Mouse (Mus musculus): ENCODE results near the gene Eef2k. TPM values are rescaled to one million over a fixed set of nuclear protein-coding genes. Genes with fewer than 3 reads are reported as not detected.

The Eef2k gene
- total RNA-seq, 1 experiment = 13.6 TPM

DNA sequence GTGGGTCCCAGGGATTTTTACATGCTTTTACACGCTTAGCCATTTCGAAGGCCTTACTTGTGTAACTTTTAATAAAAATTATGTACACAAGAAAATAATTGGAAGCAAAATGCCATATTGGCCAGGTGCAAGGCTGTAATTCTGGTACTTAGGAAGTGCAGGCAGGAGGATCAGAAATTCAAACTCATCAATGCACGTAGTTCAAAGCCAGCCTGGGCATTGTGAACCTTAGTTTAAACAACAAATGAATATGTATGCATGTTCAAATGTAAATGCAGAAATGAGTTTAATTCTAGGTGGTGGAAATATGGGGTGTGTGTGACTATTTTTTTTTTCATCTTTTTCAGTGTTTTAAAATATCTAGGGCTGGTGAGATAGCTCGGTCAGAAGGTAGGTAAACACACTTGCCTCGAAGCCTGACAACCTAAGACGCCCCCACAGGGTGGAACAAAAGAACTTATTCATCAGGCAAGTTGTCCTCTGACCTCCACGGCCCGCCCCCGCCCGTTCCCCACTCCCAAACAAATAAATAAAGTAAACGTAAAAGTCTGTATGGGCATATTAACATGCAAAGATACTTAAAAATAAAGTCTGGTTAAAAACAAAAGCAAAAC lies 73.7 kb downstream of the Eef2k start:
- in situ Hi-C loops (cut with MboI; ENCODE audit: low sequenced_read_pairs in 2 of 2, unreplicated experiment in 2 of 2) = loop anchor here in 1 of 2 experiments (10.0 kb wide), 1 partner anchor 72 kb away; the partner anchor contains the start of gene Eef2k
- no peak for DNase-seq (ENCODE audit: low read depth, low spot score)
- TF ChIP-seq HCFC1 (IDR thresholded peaks at IDR 0.05; ENCODE audit: borderline replicate concordance, insufficient read depth, low read length) = no peak
- no peak for TF ChIP-seq ZC3H11A (IDR thresholded peaks at IDR 0.05; ENCODE audit: borderline replicate concordance, low read depth, low read length)
- no peak for TF ChIP-seq MAFK (IDR thresholded peaks at IDR 0.05; ENCODE audit: insufficient read depth, low read depth, low read length)
- no peak for TF ChIP-seq ZNF384 (IDR thresholded peaks at IDR 0.05; ENCODE audit: low read depth, low read length)
- no peak for TF ChIP-seq CHD2 (IDR thresholded peaks at IDR 0.05; ENCODE audit: low read depth, low read length)
- Histone ChIP-seq H3K27ac (ENCODE audit: insufficient read depth, low read depth, low read length, poor library complexity, severe bottlenecking) (no peak overlapping the region), H3K4me1 (ENCODE audit: control insufficient read depth in 2 of 2, insufficient read depth in 2 of 2, low read length in 2 of 2, poor library complexity in 1 of 2) (peaks cover 2 to 11% of the 10 kb centered on the region in 2 experiments; a peak in 2 of 4 replicates), H3K36me3 (ENCODE audit: control insufficient read depth, insufficient read depth, low read length, poor library complexity, severe bottlenecking) (no peaks in the 10 kb centered on the region), H3K9ac (ENCODE audit: insufficient read depth, low read depth, low read length, poor library complexity, severe bottlenecking) (no peak overlapping the region), H3K4me3 (ENCODE audit: insufficient read depth in 1 of 2, low read depth in 1 of 2, low read length in 2 of 2, poor library complexity in 1 of 2, severe bottlenecking in 1 of 2) (peak overlapping the region in 1 of 2 experiments; percentile 21; a peak in 2 of 4 replicates), H3K9me3 (ENCODE audit: control insufficient read depth, insufficient read depth, low read depth, low read length) (no peaks in the 10 kb centered on the region)

DNA sequence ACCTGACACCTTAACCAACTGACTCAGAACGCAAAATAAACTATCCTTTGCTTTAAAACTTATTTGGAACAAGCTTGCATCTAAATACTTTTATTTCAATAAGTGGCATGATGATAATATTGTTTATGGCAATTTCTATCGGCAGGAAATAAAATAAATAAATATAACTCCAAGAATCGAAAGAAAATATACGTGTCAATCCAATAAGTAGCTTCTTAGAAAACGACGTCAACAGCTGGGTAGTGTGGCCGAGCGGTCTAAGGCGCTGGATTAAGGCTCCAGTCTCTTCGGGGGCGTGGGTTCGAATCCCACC lies 74.6 kb downstream of the Eef2k start:
- Histone ChIP-seq H3K9ac (ENCODE audit: insufficient read depth, low read depth, low read length, poor library complexity, severe bottlenecking) (no peak overlapping the region), H3K4me3 (ENCODE audit: insufficient read depth in 1 of 2, low read depth in 1 of 2, low read length in 2 of 2, poor library complexity in 1 of 2, severe bottlenecking in 1 of 2) (peak overlapping the region in 1 of 2 experiments; percentile 21; a peak in 2 of 4 replicates), H3K27ac (ENCODE audit: insufficient read depth, low read depth, low read length, poor library complexity, severe bottlenecking) (no peak overlapping the region), H3K9me3 (ENCODE audit: control insufficient read depth, insufficient read depth, low read depth, low read length) (no peaks in the 10 kb centered on the region), H3K36me3 (ENCODE audit: control insufficient read depth, insufficient read depth, low read length, poor library complexity, severe bottlenecking) (no peaks in the 10 kb centered on the region), H3K4me1 (ENCODE audit: control insufficient read depth in 2 of 2, insufficient read depth in 2 of 2, low read length in 2 of 2, poor library complexity in 1 of 2) (peaks cover 2 to 11% of the 10 kb centered on the region in 2 experiments; a peak in 2 of 4 replicates)
- no peak for TF ChIP-seq CHD2 (IDR thresholded peaks at IDR 0.05; ENCODE audit: low read depth, low read length)
- TF ChIP-seq MAFK (IDR thresholded peaks at IDR 0.05; ENCODE audit: insufficient read depth, low read depth, low read length) = peak; percentile 69; the same call in 1 of the 2 replicates
- no peak for DNase-seq (ENCODE audit: low read depth, low spot score)
- in situ Hi-C loops (cut with MboI; ENCODE audit: low sequenced_read_pairs in 2 of 2, unreplicated experiment in 2 of 2) = loop anchor here in 1 of 2 experiments (10.0 kb wide), 1 partner anchor 72 kb away; the partner anchor contains the start of gene Eef2k

DNA sequence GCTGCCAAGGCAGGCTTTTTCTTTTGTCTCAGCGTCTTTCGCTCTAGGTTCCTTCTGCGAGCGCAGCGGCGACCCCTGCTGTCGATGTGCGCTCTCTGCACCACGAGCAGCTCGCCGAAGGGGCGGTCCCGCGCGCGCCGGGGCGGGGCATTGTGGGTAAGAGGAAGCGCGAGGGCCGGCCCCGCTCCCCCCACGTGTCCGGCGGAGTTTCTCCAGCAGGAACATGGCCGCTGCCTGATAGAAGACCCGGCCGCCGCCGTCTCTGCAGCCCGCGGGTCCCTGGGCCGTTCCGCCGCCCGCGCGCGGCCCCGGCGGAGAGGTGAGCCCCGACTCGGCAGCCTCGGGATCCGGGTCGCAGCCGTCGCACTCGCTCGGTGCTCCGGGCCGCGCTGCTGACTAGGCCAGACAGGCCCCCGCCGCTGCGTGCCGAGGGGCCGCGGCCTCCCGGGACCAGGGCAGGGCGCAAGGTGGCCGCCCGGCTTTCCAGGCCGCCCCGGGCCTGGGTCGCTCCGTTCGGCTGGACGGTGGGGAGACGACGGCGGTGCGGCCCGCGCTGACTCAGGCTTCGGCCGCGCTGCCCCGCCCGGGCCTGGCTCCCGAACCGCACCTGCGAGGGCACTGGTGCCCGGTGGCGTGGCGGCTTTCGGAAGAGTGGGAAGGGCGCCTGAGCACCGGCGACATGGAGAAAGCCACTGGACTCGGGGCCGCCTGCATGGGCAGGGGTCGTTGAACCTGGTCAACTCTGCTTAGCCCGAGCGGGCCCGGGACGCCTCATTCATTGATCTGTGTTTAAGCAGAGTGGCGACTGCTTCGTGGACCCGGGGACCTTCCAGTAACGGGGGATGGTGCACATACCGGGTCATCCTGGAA lies 75.2 kb downstream of the Eef2k start, which contains the start of gene Polr3e:
Polr3e (plus strand) TSS at position 153 of the 870 bp plus-strand sequence.
- H3K4me3 ChIP-seq (ENCODE audit: insufficient read depth in 1 of 2, low read depth in 1 of 2, low read length in 2 of 2, poor library complexity in 1 of 2, severe bottlenecking in 1 of 2) = peak within 1 kb of the TSS; percentile 77 to 80
- DNase-seq (ENCODE audit: low read depth, low spot score) = peak; percentile 93
- H3K36me3 ChIP-seq (ENCODE audit: control insufficient read depth, insufficient read depth, low read length, poor library complexity, severe bottlenecking) = peaks cover 3% of the 10 kb centered on the region; the same call in 1 of the 2 replicates
- no peak for TF ChIP-seq ZNF384 (IDR thresholded peaks at IDR 0.05; ENCODE audit: low read depth, low read length)
- peak; percentile 43 for TF ChIP-seq HCFC1 (IDR thresholded peaks at IDR 0.05; ENCODE audit: borderline replicate concordance, insufficient read depth, low read length)
- peak; percentile 54; the same call in 1 of the 2 replicates for TF ChIP-seq ZC3H11A (IDR thresholded peaks at IDR 0.05; ENCODE audit: borderline replicate concordance, low read depth, low read length)
- H3K4me1 ChIP-seq (ENCODE audit: control insufficient read depth in 2 of 2, insufficient read depth in 2 of 2, low read length in 2 of 2, poor library complexity in 1 of 2) = peaks cover 2 to 11% of the 10 kb centered on the region in 2 experiments; a peak in 2 of 4 replicates
- H3K27ac ChIP-seq (ENCODE audit: insufficient read depth, low read depth, low read length, poor library complexity, severe bottlenecking) = peak within 1 kb of the TSS; percentile 56
- H3K9me3 ChIP-seq (ENCODE audit: control insufficient read depth, insufficient read depth, low read depth, low read length) = no peaks in the 10 kb centered on the region
- in situ Hi-C loops (cut with MboI; ENCODE audit: low sequenced_read_pairs in 2 of 2, unreplicated experiment in 2 of 2) = loop anchor here in 1 of 2 experiments (10.0 kb wide), 1 partner anchor 73 kb away; the partner anchor contains the start of gene Eef2k
- peak within 1 kb of the TSS; percentile 90 for H3K9ac ChIP-seq (ENCODE audit: insufficient read depth, low read depth, low read length, poor library complexity, severe bottlenecking)

DNA sequence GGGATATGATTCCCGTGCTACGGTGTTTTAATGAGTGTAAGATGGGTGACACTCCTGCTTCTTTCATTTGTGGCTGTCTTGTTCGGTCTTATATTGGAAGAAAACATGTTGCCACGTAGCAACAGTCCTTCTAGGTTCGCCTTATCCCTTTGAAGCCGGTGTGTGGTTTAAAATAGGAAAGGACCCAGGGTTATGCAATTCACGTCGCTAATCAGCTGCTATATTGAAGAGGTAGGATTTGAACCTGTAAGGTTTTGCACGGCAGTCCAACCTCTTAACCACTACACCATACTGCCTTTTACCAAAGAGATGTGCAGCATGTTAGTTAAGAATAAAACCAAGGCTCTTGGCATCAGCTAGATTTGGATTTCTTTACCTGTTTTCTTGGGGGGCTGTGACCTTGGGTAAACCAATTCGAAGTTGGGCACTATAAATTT lies 75.9 kb downstream of the Eef2k start:
- H3K4me3 ChIP-seq (ENCODE audit: insufficient read depth in 1 of 2, low read depth in 1 of 2, low read length in 2 of 2, poor library complexity in 1 of 2, severe bottlenecking in 1 of 2) = peak overlapping the region; percentile 77 to 80
- in situ Hi-C loops (cut with MboI; ENCODE audit: low sequenced_read_pairs in 2 of 2, unreplicated experiment in 2 of 2) = loop anchor here in 1 of 2 experiments (10.0 kb wide), 1 partner anchor 74 kb away; the partner anchor contains the start of gene Eef2k
- TF ChIP-seq MAFK (IDR thresholded peaks at IDR 0.05; ENCODE audit: insufficient read depth, low read depth, low read length) (peak; percentile 49; the same call in 1 of the 2 replicates), ZNF384 (IDR thresholded peaks at IDR 0.05; ENCODE audit: low read depth, low read length) (no peak), HCFC1 (IDR thresholded peaks at IDR 0.05; ENCODE audit: borderline replicate concordance, insufficient read depth, low read length) (no peak), CHD2 (IDR thresholded peaks at IDR 0.05; ENCODE audit: low read depth, low read length) (no peak), ZC3H11A (IDR thresholded peaks at IDR 0.05; ENCODE audit: borderline replicate concordance, low read depth, low read length) (no peak)
- peaks cover 2 to 11% of the 10 kb centered on the region in 2 experiments; a peak in 2 of 4 replicates for H3K4me1 ChIP-seq (ENCODE audit: control insufficient read depth in 2 of 2, insufficient read depth in 2 of 2, low read length in 2 of 2, poor library complexity in 1 of 2)
- H3K9me3 ChIP-seq (ENCODE audit: control insufficient read depth, insufficient read depth, low read depth, low read length) = no peaks in the 10 kb centered on the region
- H3K36me3 ChIP-seq (ENCODE audit: control insufficient read depth, insufficient read depth, low read length, poor library complexity, severe bottlenecking) = peaks cover 7% of the 10 kb centered on the region; the same call in 1 of the 2 replicates
- H3K27ac ChIP-seq (ENCODE audit: insufficient read depth, low read depth, low read length, poor library complexity, severe bottlenecking) = no peak overlapping the region
- H3K9ac ChIP-seq (ENCODE audit: insufficient read depth, low read depth, low read length, poor library complexity, severe bottlenecking) = peak overlapping the region; percentile 90; the same call in 1 of the 2 replicates
- peak; percentile 54 for DNase-seq (ENCODE audit: low read depth, low spot score)
